Mouse (Mus musculus): ENCODE measurements around the gene Dnah9. TPM values are rescaled to one million over a fixed set of nuclear protein-coding genes. Genes with fewer than 3 reads are reported as not detected.

Gene Dnah9
- total and polyA plus RNA-seq, 3 experiments = 0.11 to 0.20 (median 0.13) TPM

DNA sequence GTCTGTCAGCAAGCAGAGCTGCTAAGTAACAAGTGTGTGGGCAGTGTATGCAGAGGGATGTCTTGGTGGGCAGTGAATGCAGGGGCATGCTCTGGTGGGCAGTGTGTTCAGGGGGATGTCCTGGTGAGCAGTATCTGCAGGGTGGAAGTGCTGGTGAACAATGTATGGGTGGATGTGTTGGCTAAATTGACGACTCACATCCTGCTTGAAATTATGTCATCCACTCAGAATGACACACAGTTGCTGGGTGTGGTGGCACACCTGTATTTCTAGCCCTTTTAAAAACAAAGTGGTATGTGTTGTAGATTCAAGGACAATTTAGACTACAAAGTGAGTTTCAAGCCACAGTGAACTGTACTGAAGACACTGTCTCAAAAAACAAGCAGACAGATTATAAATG is 350.2 kb downstream of the Dnah9 start:
- DNase-seq (ENCODE audit: extremely low read depth) = no peak
- Histone ChIP-seq H3K4me3 (replicated peaks in 1 of 3; ENCODE audit: low read depth in 2 of 3, low read length in 2 of 3, poor library complexity in 1 of 3) (no peak overlapping the region), H3K36me3 (replicated peaks in 1 of 2; ENCODE audit: control insufficient read depth in 1 of 2, insufficient read depth in 1 of 2, low read length in 1 of 2) (peaks cover 65 to 89% of the 10 kb centered on the region in 2 experiments), H3K79me2 (replicated peaks; ENCODE audit: control insufficient read depth, extremely low read depth, insufficient read depth, poor library complexity, severe bottlenecking) (peaks cover 9% of the 10 kb centered on the region; the same call in 1 of the 2 replicates), H3K9me3 (replicated peaks; ENCODE audit: low read length) (no peaks in the 10 kb centered on the region), H3K9ac (ENCODE audit: insufficient read depth, low read depth) (no peak overlapping the region), H3K27ac (ENCODE audit: insufficient read depth, low read depth) (no peak overlapping the region), H3K4me2 (ENCODE audit: insufficient read depth, low read depth, poor library complexity, severe bottlenecking) (no peak overlapping the region), H3K27me3 (replicated peaks) (no peaks in the 10 kb centered on the region), H3K4me1 (ENCODE audit: control insufficient read depth in 1 of 2, insufficient read depth in 2 of 2) (peaks cover 0 to 31% of the 10 kb centered on the region in 2 experiments; a peak in 2 of 4 replicates)
- TF ChIP-seq MAFK (IDR thresholded peaks at IDR 0.05; ENCODE audit: insufficient replicate concordance, low read length) (no peak), POLR2A (IDR thresholded peaks at IDR 0.05; ENCODE audit: low read depth, low read length) (no peak), MEF2A (IDR thresholded peaks at IDR 0.05; ENCODE audit: borderline replicate concordance, low read depth, low read length) (no peak), ZNF384 (IDR thresholded peaks at IDR 0.05; ENCODE audit: low read depth, low read length) (no peak), JUND (conservative IDR thresholded peaks at IDR 0.05; ENCODE audit: low read depth, low read length) (no peak), EP300 (IDR thresholded peaks at IDR 0.05; ENCODE audit: low read length) (no peak), CTCF (conservative IDR thresholded peaks at IDR 0.05 in 1 of 2, IDR thresholded peaks at IDR 0.05 in 1 of 2; ENCODE audit: low read depth in 2 of 2, low read length in 2 of 2) (no peak), CHD2 (IDR thresholded peaks at IDR 0.05; ENCODE audit: low read length) (no peak), USF2 (conservative IDR thresholded peaks at IDR 0.05; ENCODE audit: low read depth, low read length) (no peak), BHLHE40 (IDR thresholded peaks at IDR 0.05; ENCODE audit: low read depth, low read length) (no peak), RCOR1 (conservative IDR thresholded peaks at IDR 0.05; ENCODE audit: low read depth, low read length) (no peak), RAD21 (IDR thresholded peaks at IDR 0.05; ENCODE audit: low read depth, low read length) (no peak)
- dilution Hi-C loops (cut with MboI; ENCODE audit: extremely low pct_ligation_motif_present, extremely low pct_unique_long_range_greater_than_20kb, low sequenced_read_pairs) = no loop called here
- in situ Hi-C loops (cut with MboI; ENCODE audit: low pct_ligation_motif_present, low pct_unique_long_range_greater_than_20kb, low sequenced_read_pairs) = no loop called here

DNA sequence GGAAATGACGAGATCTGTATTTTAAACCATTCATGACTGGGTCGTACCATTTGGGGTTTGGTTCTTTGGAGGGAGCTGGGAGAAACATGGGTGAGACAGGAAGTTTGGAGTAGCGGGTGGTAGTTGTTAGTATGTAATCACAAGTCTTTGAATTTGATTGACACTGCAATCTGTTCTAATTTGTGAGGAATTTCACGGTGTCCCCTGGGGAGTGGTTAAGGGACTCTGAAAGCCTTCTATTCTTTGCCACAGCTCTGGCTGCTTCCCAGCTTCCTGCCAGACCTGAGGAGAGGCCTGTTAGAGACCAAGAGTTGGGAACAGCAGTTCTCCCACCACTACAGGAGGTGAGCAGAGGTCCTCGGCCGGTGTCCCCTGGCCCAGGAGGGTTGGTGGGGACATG is 352.1 kb downstream of the Dnah9 start:
- Histone ChIP-seq H3K9me3 (replicated peaks; ENCODE audit: low read length) (no peaks in the 10 kb centered on the region), H3K9ac (ENCODE audit: insufficient read depth, low read depth) (no peak overlapping the region), H3K4me1 (ENCODE audit: control insufficient read depth in 1 of 2, insufficient read depth in 2 of 2) (peaks cover 7 to 50% of the 10 kb centered on the region in 2 experiments), H3K79me2 (replicated peaks; ENCODE audit: control insufficient read depth, extremely low read depth, insufficient read depth, poor library complexity, severe bottlenecking) (peaks cover 17% of the 10 kb centered on the region), H3K27ac (ENCODE audit: insufficient read depth, low read depth) (no peak overlapping the region), H3K36me3 (replicated peaks in 1 of 2; ENCODE audit: control insufficient read depth in 1 of 2, insufficient read depth in 1 of 2, low read length in 1 of 2) (peaks cover 49 to 72% of the 10 kb centered on the region in 2 experiments), H3K4me2 (ENCODE audit: insufficient read depth, low read depth, poor library complexity, severe bottlenecking) (no peak overlapping the region), H3K4me3 (replicated peaks in 1 of 3; ENCODE audit: low read depth in 2 of 3, low read length in 2 of 3, poor library complexity in 1 of 3) (no peak overlapping the region), H3K27me3 (replicated peaks) (no peaks in the 10 kb centered on the region)
- in situ Hi-C loops (cut with MboI; ENCODE audit: low pct_ligation_motif_present, low pct_unique_long_range_greater_than_20kb, low sequenced_read_pairs) (no loop called here), dilution Hi-C loops (cut with MboI; ENCODE audit: extremely low pct_ligation_motif_present, extremely low pct_unique_long_range_greater_than_20kb, low sequenced_read_pairs) (no loop called here)
- no peak for DNase-seq (ENCODE audit: extremely low read depth)
- no peak for TF ChIP-seq TCF12 (IDR thresholded peaks at IDR 0.05; ENCODE audit: low read depth, low read length)
- TF ChIP-seq SMC3 (IDR thresholded peaks at IDR 0.05; ENCODE audit: low read depth, low read length) = no peak
- no peak for TF ChIP-seq SIN3A (IDR thresholded peaks at IDR 0.05; ENCODE audit: low read length)
- no peak for TF ChIP-seq E2F4 (IDR thresholded peaks at IDR 0.05; ENCODE audit: insufficient replicate concordance, low read depth, low read length)
- no peak for TF ChIP-seq NELFE (IDR thresholded peaks at IDR 0.05; ENCODE audit: low read depth, low read length)
- no peak for TF ChIP-seq CHD1 (IDR thresholded peaks at IDR 0.05; ENCODE audit: low read depth, low read length)
- TF ChIP-seq POLR2AphosphoS2 (IDR thresholded peaks at IDR 0.05; ENCODE audit: low read depth, low read length) = no peak
- no peak for TF ChIP-seq MYC (IDR thresholded peaks at IDR 0.05; ENCODE audit: low read depth, low read length)
- no peak for TF ChIP-seq POLR2A (IDR thresholded peaks at IDR 0.05; ENCODE audit: low read depth, low read length)
- no peak for TF ChIP-seq MAFK (IDR thresholded peaks at IDR 0.05; ENCODE audit: insufficient replicate concordance, low read length)
- no peak for TF ChIP-seq ZC3H11A (IDR thresholded peaks at IDR 0.05; ENCODE audit: low read depth, low read length)
- no peak for TF ChIP-seq ZMIZ1 (IDR thresholded peaks at IDR 0.05; ENCODE audit: low read depth, low read length)
- no peak for TF ChIP-seq RCOR1 (conservative IDR thresholded peaks at IDR 0.05; ENCODE audit: low read depth, low read length)
